Mouse (Mus musculus) layer of hippocampus, postnatal 25 days (tissue): ENCODE data around the gene Smu1. TPM values are rescaled to one million over a fixed set of nuclear protein-coding genes. Genes with fewer than 3 reads are reported as not detected.

Source experiments
- DNase-seq, 2 experiments: peaks; one replicate each; pipeline ENCODE4 v3.0.0; 2022; ENCODE audit warnings: mixed read lengths in 2 of 2, low spot score in 1 of 2; ENCODE audit errors: extremely low spot score in 1 of 2
- total RNA-seq, 2 experiments: library from RNA; stranded (reverse); gene quantifications; 2 replicates each; pipeline ENCODE4 v1.2.3; 2021

Gene Smu1
- total RNA-seq, 2 experiments from 2014 or later = 45.3 to 52.6 TPM

DNA sequence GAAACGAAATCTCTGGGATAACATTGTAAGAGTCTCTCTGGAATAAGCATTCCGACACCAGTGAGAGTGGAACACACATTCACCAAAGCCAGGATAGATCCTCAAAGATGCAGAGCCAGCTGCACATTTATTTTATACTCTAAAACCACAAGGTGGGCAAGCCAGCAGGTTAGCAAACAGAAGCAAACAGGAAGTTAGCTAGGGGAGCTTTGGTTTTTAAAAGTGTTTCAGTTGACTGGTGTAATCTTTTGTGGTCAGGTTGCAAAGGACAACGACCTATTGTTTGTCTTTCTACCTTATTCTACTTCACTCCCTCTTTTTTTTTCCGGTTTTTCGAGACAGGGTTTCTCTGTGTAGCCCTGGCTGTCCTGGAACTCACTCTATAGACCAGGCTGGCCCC is 2.2 kb upstream of the Smu1 start:
- no peak for DNase-seq

DNA sequence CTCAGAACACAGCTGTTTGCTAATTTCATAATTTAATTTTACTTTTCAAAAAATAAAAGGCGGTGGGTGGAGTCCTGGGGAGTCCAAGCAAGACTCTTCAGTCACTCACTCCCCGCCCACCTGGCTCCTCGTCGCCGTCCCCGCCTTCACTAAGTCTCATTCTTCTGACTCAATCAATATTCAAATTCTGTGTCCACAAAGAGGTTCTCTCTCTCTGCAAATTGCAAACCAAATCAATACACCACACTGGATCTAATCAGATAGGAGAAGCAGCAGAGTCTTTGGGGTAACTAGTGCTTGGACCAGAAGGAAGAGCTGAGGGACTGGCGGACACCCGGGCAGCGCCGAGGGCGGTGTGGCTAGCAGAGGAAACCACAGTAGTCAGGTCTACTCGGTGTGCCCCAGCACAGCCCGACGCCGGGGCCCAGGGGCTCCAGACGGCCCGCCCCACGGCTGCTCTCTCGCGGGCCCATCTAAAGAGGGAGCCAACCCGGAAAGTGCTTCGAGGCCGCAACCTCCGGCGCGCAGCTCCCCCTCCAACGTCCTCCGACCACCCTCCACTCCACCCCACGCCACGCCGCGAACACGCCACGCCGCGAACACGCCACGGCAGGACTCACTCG is 455 bp downstream of the Smu1 start:
- DNase-seq = no peak

DNA sequence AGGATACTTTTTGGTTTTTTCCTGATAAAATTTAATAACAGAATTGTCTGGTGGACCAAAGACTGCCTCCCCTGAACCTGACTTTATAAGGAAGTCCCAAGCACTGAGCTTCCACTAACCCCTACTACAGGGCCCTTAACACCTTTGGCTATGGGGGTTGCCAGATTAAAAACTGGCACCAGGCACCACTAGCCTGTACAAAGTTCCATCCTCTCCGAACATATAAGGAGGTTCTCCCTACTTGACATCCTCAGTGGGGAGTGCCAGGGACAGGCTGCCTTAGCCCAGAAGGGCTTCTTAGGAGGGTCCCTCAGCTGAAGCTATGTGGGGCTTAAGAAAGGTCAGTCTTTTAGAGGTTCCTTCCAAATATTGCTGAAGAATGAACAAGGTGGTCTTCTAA is 22.4 kb downstream of the Smu1 start:
- no peak for DNase-seq

DNA sequence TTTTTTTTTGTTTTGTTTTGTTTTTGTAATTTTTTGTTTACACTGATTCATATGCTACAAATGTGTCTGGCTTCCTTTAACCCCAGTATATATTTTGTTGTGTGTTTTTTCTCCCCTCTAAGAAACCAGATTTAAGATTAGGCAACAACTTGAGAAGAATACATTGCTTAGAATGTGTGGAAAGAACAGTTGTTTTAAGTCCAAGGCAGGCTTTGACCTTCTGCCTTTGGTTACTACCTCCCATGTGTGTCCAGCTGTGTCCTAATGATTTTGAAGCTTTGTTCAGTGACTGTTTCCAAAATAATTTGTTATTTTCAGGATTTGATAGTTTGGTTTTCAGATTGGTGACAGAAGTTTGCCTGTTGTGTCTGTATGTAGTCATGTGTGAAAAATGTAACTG is 26.5 kb downstream of the Smu1 start:
- DNase-seq = no peak

DNA sequence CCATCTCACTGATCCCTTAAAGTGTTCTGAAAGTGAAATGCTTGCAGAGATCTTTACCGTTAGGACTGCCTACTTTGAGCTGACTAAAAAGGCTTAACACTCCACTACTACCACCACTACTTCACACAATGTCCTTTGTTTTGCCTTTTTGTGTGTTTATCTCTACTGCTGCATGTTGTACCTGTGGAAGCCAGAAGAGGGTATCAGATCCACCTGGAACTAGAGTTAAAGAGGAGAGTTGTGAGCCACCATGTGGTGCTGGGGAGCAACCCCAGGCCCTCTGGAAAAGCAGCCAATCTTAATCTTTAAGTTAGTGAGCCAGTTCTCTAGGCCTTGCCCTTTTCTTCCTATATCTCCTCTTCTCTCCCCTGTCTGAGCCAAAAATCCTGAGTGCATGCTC is 30.5 kb downstream of the Smu1 start:
- no peak for DNase-seq

DNA sequence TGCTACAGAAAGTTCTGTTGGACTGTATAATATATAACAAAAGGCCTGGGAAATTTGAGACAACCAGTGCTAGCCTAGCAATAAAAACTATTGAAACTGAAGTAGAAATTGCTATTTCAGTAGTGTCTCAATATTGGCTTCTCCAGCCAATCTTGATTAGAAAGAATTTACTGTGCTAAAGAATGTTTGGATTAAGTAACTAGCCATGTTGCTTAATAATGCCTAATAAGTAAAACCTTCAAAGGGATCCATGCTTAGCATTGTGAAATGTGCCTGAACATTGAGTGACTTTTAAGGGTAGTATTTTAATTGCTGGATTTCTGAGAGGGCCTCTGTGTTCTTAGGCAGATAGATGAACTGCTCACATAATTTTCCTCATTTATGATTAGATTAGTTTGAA is 32.2 kb downstream of the Smu1 start:
- DNase-seq = no peak

DNA sequence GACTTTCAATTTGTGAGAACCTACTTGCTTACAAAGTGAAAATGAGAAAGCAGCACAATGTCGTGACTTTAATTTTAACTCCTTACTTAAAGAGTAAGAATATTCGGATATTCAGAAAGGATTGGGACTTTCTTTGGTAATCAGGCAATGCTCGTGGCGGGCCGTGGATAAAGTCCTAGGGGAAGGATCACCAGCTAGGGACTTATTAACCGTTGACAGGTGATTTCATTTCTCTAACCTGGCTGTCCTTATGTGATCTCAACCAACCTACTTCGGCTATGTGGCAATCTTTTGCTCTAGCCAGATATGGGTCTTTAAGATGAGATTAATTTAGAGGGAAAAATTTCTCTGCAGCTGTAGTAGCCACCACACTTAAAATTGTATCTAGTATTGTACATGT is 32.6 kb downstream of the Smu1 start:
- DNase-seq = no peak

DNA sequence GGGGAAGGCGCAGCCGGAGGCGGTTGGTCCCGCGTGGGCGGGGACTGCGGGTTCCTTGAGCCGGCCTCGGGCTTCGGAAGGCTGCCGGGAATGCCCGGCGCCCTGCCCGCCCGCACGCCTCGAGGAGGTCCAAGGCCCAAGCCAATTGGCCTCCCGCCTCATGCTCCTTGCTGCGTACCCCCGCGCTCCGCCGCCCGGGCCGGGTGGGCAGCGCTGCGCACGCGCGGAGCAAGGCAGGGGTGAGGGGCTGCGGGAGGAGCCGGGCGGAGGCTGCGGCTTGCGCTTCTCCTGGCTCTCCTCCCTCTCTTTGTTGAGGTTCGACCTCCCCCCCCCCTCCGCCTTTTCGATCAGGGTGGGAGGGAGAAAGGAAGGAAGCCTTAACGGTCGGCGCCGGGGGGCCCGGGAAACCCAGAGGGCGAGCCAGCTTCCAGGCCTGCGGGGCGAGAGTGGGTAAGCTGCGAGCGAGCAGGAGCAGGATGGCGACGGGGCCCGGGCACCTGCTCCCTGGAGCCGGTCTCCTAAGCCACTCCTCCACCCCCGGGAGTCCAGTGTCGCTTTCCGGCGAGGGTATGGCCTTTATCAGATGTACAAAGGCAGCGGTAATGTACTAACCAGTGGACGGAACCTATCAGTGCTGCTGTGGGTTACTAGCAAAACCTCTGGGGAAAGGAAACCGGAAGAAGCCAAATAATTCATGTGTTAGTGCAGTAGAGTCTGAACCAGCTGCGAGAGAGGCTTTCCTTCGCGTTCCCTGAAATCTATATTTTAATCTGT is 34.8 kb downstream of the Smu1 start:
- peak in 1 of 2 experiments; percentile 77 for DNase-seq

DNA sequence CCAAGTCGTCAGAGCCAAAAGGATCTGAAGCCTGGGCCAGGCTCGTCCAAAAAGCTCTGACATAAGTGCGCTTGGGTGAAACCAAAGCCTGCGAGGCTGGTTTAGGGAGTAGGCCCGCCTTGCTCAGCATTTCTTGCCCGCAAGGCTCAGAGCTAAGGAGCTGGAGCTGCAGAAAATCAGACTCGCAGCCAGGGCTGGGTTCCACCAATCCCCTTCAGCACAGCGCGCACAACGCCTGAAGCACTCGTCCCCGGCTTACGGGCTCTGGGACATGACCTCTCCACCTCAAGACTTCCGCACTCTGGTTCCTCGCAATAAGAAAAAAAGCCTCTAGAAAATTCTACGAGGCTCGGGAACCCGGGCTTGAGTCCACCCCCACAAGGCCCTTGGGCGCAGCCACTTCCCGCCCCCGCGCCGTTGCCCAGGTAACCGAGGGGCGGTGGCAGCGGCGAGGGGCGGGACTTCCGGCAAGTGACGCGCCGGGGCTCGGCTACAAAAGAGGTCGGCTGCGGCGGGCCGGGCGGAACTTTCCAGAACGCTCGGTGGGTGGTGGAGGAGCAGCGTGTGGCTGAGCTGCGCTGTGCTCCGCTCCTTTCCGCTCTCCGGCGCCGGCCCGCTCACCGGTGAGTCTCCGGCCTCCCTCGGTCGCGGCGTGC is 35.6 kb downstream of the Smu1 start, which contains the start of gene Dnaja1:
Dnaja1 (plus strand) TSS at position 140 of the 656 bp plus-strand sequence.
- DNase-seq = peak; percentile 99 to 100

DNA sequence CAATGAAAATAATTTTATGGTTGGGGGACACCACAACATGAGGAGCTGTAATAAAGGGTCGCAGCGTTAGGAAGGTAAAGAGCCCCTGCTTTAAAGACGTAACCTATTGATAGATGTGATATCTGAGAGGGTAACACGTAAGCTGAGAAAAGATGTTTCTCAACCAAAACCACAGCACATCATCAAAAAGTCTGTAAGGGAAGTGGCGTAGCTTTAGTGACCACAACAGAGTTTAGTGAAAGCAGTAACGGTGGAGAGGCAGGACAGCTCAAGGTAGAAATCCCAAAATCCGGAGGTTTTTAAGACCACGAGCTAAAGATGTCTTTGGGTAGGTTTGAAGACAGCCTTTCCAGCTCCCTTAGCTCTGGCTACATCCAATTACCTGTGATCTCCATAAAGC is 36.8 kb downstream of the Smu1 start:
- DNase-seq = no peak

DNA sequence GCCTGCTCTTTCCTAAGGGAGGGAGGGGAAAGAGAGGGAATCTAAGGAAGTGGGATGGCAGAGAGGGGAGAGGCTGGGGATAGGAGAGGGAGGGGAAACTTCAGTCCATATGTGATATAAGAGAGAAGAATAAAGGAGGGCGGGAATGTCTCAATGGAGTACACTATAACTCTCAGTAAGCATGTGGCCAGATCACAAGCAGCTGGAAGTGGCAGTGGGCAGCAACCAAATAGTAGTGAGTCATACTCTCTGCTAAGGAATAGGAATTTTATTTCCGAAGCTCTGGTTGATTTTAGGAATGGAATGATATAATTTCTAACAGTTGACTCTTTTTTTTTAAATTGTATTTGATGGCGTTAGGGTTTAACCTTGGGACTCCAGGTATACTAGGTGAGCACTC is 40.6 kb downstream of the Smu1 start:
- DNase-seq = no peak

DNA sequence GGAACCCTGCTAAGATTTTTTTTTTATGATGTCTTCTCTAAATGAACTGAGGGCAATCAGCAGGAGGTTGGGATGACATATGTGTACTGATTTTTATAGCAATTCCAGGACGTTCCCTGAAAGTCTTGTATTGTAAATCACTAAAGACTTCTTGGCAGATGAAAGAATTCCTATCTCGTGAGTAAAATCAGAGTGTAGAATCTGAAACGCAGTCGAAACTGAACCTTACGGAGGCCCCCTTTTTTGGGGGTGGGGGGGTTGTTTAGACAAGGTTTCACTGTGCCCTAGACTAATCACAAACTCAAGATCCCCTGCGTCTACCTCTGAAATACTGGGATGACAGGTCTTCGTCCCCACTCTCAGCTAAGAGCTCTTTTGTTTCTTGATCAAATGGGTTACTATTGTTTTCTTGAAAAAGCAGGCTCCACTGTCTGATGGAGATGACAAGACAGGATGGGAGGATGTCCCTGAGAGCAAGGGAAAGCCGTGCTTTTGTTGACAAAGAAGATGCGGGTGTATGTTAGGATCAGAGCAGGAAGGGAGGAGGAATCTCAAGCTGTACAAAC is 53.9 kb downstream of the Smu1 start:
- DNase-seq = no peak

DNA sequence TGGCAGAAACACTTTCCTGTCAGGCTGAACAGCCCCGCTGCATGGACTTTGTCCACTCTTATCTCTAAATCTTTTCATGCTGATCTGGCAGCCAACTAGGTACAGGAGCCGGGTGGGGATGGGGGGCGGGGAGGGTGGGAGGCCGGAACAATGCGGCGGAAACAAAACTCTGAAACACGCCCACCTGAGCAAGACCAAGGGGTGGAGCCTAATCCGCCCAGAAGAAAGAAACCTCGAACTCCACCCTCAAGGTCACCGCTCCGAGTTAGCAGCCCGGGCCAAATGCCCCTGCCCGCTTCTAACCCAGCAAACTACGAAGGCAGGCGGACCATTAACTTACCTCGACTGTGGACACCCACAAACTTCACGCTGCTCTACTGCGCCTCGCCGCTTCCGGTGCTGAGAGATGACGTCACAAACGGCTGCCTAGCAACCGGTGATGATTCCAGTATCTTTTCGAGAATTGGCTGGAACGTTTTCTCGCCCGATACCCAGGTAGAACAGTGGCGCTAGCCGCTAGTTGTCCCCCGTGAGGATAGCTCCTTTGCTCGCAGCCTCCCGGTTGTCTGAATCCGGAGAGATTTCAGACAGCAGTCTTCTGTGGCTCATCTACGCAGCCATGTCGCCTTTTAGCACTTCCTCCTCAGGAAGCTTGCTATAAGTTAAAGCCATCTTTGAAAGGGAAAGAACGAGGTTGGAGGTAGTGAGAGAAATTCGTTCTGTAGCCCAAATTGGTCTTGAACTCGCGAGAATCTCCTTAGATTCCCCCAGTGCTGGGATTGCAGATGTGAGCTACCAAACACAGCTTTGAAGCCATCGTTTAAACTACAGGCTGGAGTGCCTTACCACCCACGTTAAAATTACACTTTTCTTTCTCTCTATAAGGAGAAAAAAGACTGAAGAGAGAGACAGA is 54.7 kb downstream of the Smu1 start, which contains the start of gene Aptx:
Aptx (minus strand) TSS at position 398 of the 913 bp plus-strand sequence.
- peak; percentile 91 to 96 for DNase-seq

DNA sequence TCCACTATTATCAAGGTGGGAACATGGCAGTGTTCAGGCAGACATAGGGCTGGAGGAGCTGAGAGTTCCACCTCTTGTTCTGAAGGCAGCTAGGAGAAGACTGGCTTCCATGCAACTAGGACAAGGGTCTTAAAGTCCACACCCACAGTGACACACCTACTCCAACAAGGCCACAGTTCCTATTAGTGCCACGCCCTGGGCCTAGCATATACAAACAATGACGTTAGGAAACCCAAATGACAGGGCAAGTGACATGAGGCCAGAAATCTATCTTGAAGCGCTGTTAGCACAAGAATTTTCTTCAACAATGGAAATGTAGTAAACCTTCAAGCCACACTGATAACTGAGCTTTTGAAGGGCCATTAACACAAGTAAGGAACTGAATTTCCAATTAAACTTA is 55.9 kb downstream of the Smu1 start:
- DNase-seq = no peak

DNA sequence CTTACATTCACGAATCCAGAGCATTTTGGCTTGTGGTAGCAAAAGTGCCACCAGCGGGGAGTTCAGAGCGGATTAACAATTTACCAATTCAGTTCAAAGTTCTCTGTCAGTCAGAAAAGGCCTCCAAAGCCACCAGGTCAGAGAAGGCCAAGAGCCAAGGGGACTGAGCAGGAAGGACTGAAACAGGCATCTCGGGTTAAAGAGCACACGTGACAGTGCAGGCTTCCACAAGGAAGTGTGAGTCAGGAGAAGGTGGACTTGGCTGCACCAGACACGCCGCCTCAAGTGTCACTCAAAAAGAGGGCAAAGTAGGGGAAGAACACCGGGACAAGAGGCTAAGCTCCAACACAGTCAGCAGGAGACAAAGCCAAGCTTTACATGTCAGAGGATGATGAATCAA is 57.5 kb downstream of the Smu1 start:
- DNase-seq = no peak

DNA sequence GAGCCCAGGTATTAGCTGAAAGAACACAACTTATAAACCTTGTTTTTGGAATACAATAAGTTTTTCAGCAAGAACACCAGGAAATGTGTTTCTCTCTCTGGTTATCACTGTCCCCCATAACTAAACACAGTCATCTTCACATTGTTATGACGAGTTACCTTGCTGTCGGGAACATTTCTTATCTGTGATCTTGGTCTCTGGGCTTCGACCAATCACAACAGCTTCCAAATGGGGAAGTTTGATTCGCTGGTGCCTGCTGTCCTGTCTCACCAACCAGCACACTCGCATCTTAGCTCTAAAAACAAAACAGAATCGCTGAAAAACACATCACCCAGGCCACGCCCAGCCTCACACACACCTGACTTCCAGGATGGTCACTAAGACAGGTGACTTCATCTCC is 60.7 kb downstream of the Smu1 start:
- no peak for DNase-seq

DNA sequence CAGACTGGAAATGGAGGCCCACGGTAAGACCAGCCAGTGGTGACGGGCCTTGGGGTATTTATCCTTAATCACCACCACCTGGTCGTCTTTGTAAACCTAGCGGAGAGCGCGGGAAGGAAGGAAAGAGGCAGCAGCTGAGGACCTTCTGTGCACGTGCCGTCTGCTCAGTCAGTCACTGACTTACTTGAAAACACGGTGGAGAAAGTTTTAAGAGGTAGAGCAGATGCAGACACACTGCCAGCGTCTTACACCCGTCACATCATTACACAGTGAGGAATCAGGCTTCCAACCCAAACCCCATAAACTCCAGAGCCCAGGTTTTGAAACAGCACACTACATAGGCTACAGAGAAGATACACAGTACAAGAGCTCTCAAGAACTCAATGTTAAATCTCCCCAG is 66.6 kb downstream of the Smu1 start:
- no peak for DNase-seq
